ENCODE assay signal across 25 mouse cellular contexts in genomic region chr9:96592670-96593600, GRCm38 (mm10). TPM values are rescaled to one million over a fixed set of nuclear protein-coding genes. Genes with fewer than 3 reads are reported as not detected.
A peak's percentile ranks its signal among the peaks of the same experiment; 100 is the strongest.
DNase-seq lines count a peak whose midpoint lies in the region; ATAC-seq lines count a peak whose summit lies in the region.
"Had no signal": no experiment of that assay in that cellular context is flagged by ENCODE, and none has a peak within 500 bp of the region (broad histone marks: within the 10 kb centered on the region; RNA-seq: fewer than 3 reads in every experiment).

No protein-coding gene starts in this region.

- no peak overlapping the region for H3K4me2 ChIP-seq in intestine, embryonic 14.5 days (ENCODE audit: low read length)
- H3K4me2 ChIP-seq in intestine, embryonic 15.5 days (replicated peaks), result no peak overlapping the region
- no peak overlapping the region for H3K4me2 ChIP-seq in kidney, embryonic 14.5 days (replicated peaks; ENCODE audit: low read depth, low read length)
- H3K4me2 ChIP-seq: embryonic facial prominence, embryonic 12.5 days; embryonic facial prominence, embryonic 15.5 days; heart, embryonic 13.5 days; hindbrain, embryonic 12.5 days; hindbrain, embryonic 15.5 days had no signal

- H3K4me1 ChIP-seq in intestine, embryonic 14.5 days (replicated peaks; ENCODE audit: control insufficient read depth, insufficient read depth, low read length), result no peaks in the 10 kb centered on the region
- no peaks in the 10 kb centered on the region for H3K4me1 ChIP-seq in intestine, embryonic 15.5 days (replicated peaks)
- no peaks in the 10 kb centered on the region for H3K4me1 ChIP-seq in kidney, embryonic 14.5 days (ENCODE audit: control insufficient read depth, insufficient read depth, low read length)
- H3K4me1 ChIP-seq in hindbrain, embryonic 10.5 days (replicated peaks), result no peaks in the 10 kb centered on the region
- H3K4me1 ChIP-seq: embryonic facial prominence, embryonic 12.5 days; embryonic facial prominence, embryonic 15.5 days; hindbrain, embryonic 12.5 days; hindbrain, embryonic 15.5 days had no signal

- H3K9me3 ChIP-seq in intestine, embryonic 14.5 days (ENCODE audit: control insufficient read depth, low read length), result no peaks in the 10 kb centered on the region
- H3K9me3 ChIP-seq in intestine, embryonic 15.5 days, result no peaks in the 10 kb centered on the region
- H3K9me3 ChIP-seq in kidney, embryonic 14.5 days (ENCODE audit: control insufficient read depth, low read length), result no peaks in the 10 kb centered on the region
- no peaks in the 10 kb centered on the region for H3K9me3 ChIP-seq in hindbrain, embryonic 10.5 days
- H3K9me3 ChIP-seq: embryonic facial prominence, embryonic 12.5 days; embryonic facial prominence, embryonic 15.5 days; heart, embryonic 13.5 days; hindbrain, embryonic 12.5 days; hindbrain, embryonic 15.5 days had no signal

- no peak overlapping the region for H3K27ac ChIP-seq in intestine, embryonic 14.5 days (ENCODE audit: low read depth)
- H3K27ac ChIP-seq in intestine, embryonic 15.5 days, result 0 out of 2 replicates have a peak overlapping the region, but pooled peaks have one; percentile 27
- H3K27ac ChIP-seq in kidney, embryonic 14.5 days (ENCODE audit: low read depth, low read length), result no peak overlapping the region
- no peak overlapping the region for H3K27ac ChIP-seq in hindbrain, embryonic 10.5 days
- H3K27ac ChIP-seq: embryonic facial prominence, embryonic 12.5 days; embryonic facial prominence, embryonic 15.5 days; gastrocnemius, adult 2 months; heart, embryonic 13.5 days; hindbrain, embryonic 12.5 days; hindbrain, embryonic 15.5 days had no signal

- no peak overlapping the region for H3K9ac ChIP-seq in intestine, embryonic 14.5 days (ENCODE audit: low read length)
- no peak overlapping the region for H3K9ac ChIP-seq in intestine, embryonic 15.5 days
- no peak overlapping the region for H3K9ac ChIP-seq in kidney, embryonic 14.5 days (ENCODE audit: low read depth, low read length)
- H3K9ac ChIP-seq: embryonic facial prominence, embryonic 12.5 days; embryonic facial prominence, embryonic 15.5 days; forebrain, postnatal 0 days; heart, embryonic 13.5 days; hindbrain, embryonic 12.5 days; hindbrain, embryonic 15.5 days had no signal

- ATAC-seq in intestine, embryonic 14.5 days (replicated peaks; ENCODE audit: low FRiP score, low TSS enrichment, low read depth), result peak; percentile 68; the same call in 1 of the 2 replicates
- ATAC-seq in intestine, embryonic 15.5 days, result peak; percentile 97
- no peak for ATAC-seq in kidney, embryonic 14.5 days (ENCODE audit: low FRiP score, low TSS enrichment)
- ATAC-seq: CD4-positive, CD25-positive, alpha-beta regulatory T cell, adult 4 months; forebrain, embryonic 14.5 days; forebrain, postnatal 0 days had no signal

- 93% methylated on average over 11 of the region's 11 CpGs for WGBS in intestine, embryonic 14.5 days
- 74% methylated on average over 11 of the region's 11 CpGs for WGBS in intestine, embryonic 15.5 days
- 37% methylated on average over 11 of the region's 11 CpGs for WGBS in large intestine, adult 2 months
- 93% methylated on average over 11 of the region's 11 CpGs for WGBS in kidney, embryonic 14.5 days
- 94% methylated on average over 11 of the region's 11 CpGs for WGBS in hindbrain, embryonic 10.5 days

- no peak for DNase-seq in intestine, embryonic 14.5 days (ENCODE audit: low spot score)
- peak; percentile 88 for DNase-seq in large intestine, adult 2 months (ENCODE audit: low read depth, low spot score)
- no peak for DNase-seq in hindbrain, embryonic 10.5 days (ENCODE audit: low spot score)
- no peak for DNase-seq in spleen, postnatal 10 days (ENCODE audit: low spot score in 2 of 2)
- DNase-seq: adrenal gland, adult 2 months; adrenal gland, postnatal 14 days; cerebellum, adult 11 months; cerebellum, adult 2 months; cerebellum, adult 9-11 months; cerebellum, postnatal 25 days; forebrain, postnatal 0 days; gastrocnemius, adult 2 months; gastrocnemius, postnatal 14 days; heart, adult 18-20 months; heart, postnatal 14 days; heart, postnatal 4 days had no signal

- no peak overlapping the region for H3K4me3 ChIP-seq in intestine, embryonic 14.5 days (ENCODE audit: low read depth, low read length)
- H3K4me3 ChIP-seq in intestine, embryonic 15.5 days (replicated peaks), result no peak overlapping the region
- no peak overlapping the region for H3K4me3 ChIP-seq in kidney, embryonic 14.5 days (ENCODE audit: low read length)
- H3K4me3 ChIP-seq in hindbrain, embryonic 10.5 days, result no peak overlapping the region
- H3K4me3 ChIP-seq: embryonic facial prominence, embryonic 12.5 days; embryonic facial prominence, embryonic 15.5 days; gastrocnemius, adult 2 months; heart, embryonic 13.5 days; hindbrain, embryonic 12.5 days; hindbrain, embryonic 15.5 days had no signal

- peaks cover 51% of the 10 kb centered on the region for H3K36me3 ChIP-seq in intestine, embryonic 14.5 days (ENCODE audit: control insufficient read depth, insufficient read depth, low read length)
- peaks cover 2% of the 10 kb centered on the region; the same call in 1 of the 2 replicates for H3K36me3 ChIP-seq in intestine, embryonic 15.5 days
- H3K36me3 ChIP-seq in kidney, embryonic 14.5 days (ENCODE audit: control insufficient read depth, insufficient read depth, low read length), result peaks cover 26% of the 10 kb centered on the region
- H3K36me3 ChIP-seq in hindbrain, embryonic 10.5 days, result peaks cover 48% of the 10 kb centered on the region

- no peaks in the 10 kb centered on the region for H3K27me3 ChIP-seq in intestine, embryonic 14.5 days (replicated peaks; ENCODE audit: control insufficient read depth, insufficient read depth, low read length)
- no peaks in the 10 kb centered on the region for H3K27me3 ChIP-seq in intestine, embryonic 15.5 days (replicated peaks)
- no peaks in the 10 kb centered on the region for H3K27me3 ChIP-seq in kidney, embryonic 14.5 days (ENCODE audit: control insufficient read depth, insufficient read depth, low read length)
- H3K27me3 ChIP-seq in hindbrain, embryonic 10.5 days (ENCODE audit: insufficient read depth, poor library complexity, severe bottlenecking), result no peaks in the 10 kb centered on the region
- H3K27me3 ChIP-seq: embryonic facial prominence, embryonic 12.5 days; embryonic facial prominence, embryonic 15.5 days; heart, embryonic 13.5 days; hindbrain, embryonic 12.5 days; hindbrain, embryonic 15.5 days had no signal

RNA-seq across cellular contexts. Expression of gene Rasa2, which starts 38.5 kb away (rescaled TPM):
- 20.5 and 20.8 TPM in 2 replicates for polyA plus RNA-seq in intestine, embryonic 14.5 days (2014; fragmentation: Nextera tagmentation; extraction: Ambion mirVana)
- 16.4 and 17.1 TPM in 2 replicates for polyA plus RNA-seq in intestine, embryonic 15.5 days (2015; fragmentation: Nextera tagmentation; extraction: Ambion mirVana)
- 3.0 and 4.1 TPM in 2 replicates for polyA plus RNA-seq in large intestine, adult 2 months (2012; rRNA removed)
- polyA plus RNA-seq in kidney, embryonic 14.5 days (2014; fragmentation: Nextera tagmentation; extraction: Ambion mirVana), result 14.5 and 18.9 TPM in 2 replicates
- polyA plus RNA-seq in hindbrain, embryonic 10.5 days (2016; fragmentation: Nextera tagmentation; extraction: Ambion mirVana), result 12.3 and 14.9 TPM in 2 replicates
